Mouse (Mus musculus): Measurements from ENCODE around the gene Gm20683. TPM values are rescaled to one million over a fixed set of nuclear protein-coding genes. Genes with fewer than 3 reads are reported as not detected.

The Gm20683 gene
- polyA plus RNA-seq, 1 experiment: 26.6 TPM

GRCm38 (mm10) chr17:25837533-25837932 is 4.0 kb downstream of the Gm20683 start:
- TF ChIP-seq CTCF (IDR thresholded peaks at IDR 0.05; ENCODE audit: borderline replicate concordance, extremely low read depth, insufficient read depth, insufficient read length): no peak
- TF ChIP-seq POLR2A (IDR thresholded peaks at IDR 0.05; ENCODE audit: borderline replicate concordance, extremely low read depth, insufficient read depth, insufficient read length, poor library complexity, severe bottlenecking): no peak
- DNase-seq (ENCODE audit: low read depth): peak; percentile 74

- peak; percentile 90 for DNase-seq (ENCODE audit: low read depth)
- TF ChIP-seq POLR2A (IDR thresholded peaks at IDR 0.05; ENCODE audit: borderline replicate concordance, extremely low read depth, insufficient read depth, insufficient read length, poor library complexity, severe bottlenecking) (peak; percentile 66; the same call in 1 of the 2 replicates), CTCF (IDR thresholded peaks at IDR 0.05; ENCODE audit: borderline replicate concordance, extremely low read depth, insufficient read depth, insufficient read length) (no peak)
Observed at GRCm38 (mm10) chr17:25837076-25837410, 4.5 kb downstream of the Gm20683 start, which contains the start of gene Rhbdl1. TSS of gene Rhbdl1 (minus strand) at chr17:25837295.

- TF ChIP-seq CTCF (IDR thresholded peaks at IDR 0.05; ENCODE audit: borderline replicate concordance, extremely low read depth, insufficient read depth, insufficient read length): no peak
- TF ChIP-seq POLR2A (IDR thresholded peaks at IDR 0.05; ENCODE audit: borderline replicate concordance, extremely low read depth, insufficient read depth, insufficient read length, poor library complexity, severe bottlenecking): no peak; the same call in 1 of the 2 replicates
- DNase-seq (ENCODE audit: low read depth): no peak
Observed at GRCm38 (mm10) chr17:25836397-25837075, 5.0 kb downstream of the Gm20683 start.

GRCm38 (mm10) chr17:25835816-25836215 is 5.7 kb downstream of the Gm20683 start:
- TF ChIP-seq POLR2A (IDR thresholded peaks at IDR 0.05; ENCODE audit: borderline replicate concordance, extremely low read depth, insufficient read depth, insufficient read length, poor library complexity, severe bottlenecking) (no peak), CTCF (IDR thresholded peaks at IDR 0.05; ENCODE audit: borderline replicate concordance, extremely low read depth, insufficient read depth, insufficient read length) (no peak)
- DNase-seq (ENCODE audit: low read depth): no peak

GRCm38 (mm10) chr17:25835301-25835700 is 6.3 kb downstream of the Gm20683 start:
- DNase-seq (ENCODE audit: low read depth): no peak
- no peak for TF ChIP-seq POLR2A (IDR thresholded peaks at IDR 0.05; ENCODE audit: borderline replicate concordance, extremely low read depth, insufficient read depth, insufficient read length, poor library complexity, severe bottlenecking)
- TF ChIP-seq CTCF (IDR thresholded peaks at IDR 0.05; ENCODE audit: borderline replicate concordance, extremely low read depth, insufficient read depth, insufficient read length): no peak

GRCm38 (mm10) chr17:25834595-25835222 is 6.9 kb downstream of the Gm20683 start:
- no peak for DNase-seq (ENCODE audit: low read depth)
- TF ChIP-seq POLR2A (IDR thresholded peaks at IDR 0.05; ENCODE audit: borderline replicate concordance, extremely low read depth, insufficient read depth, insufficient read length, poor library complexity, severe bottlenecking): no peak
- TF ChIP-seq CTCF (IDR thresholded peaks at IDR 0.05; ENCODE audit: borderline replicate concordance, extremely low read depth, insufficient read depth, insufficient read length): no peak

GRCm38 (mm10) chr17:25833961-25834594 is 7.5 kb downstream of the Gm20683 start:
- TF ChIP-seq POLR2A (IDR thresholded peaks at IDR 0.05; ENCODE audit: borderline replicate concordance, extremely low read depth, insufficient read depth, insufficient read length, poor library complexity, severe bottlenecking) (no peak), CTCF (IDR thresholded peaks at IDR 0.05; ENCODE audit: borderline replicate concordance, extremely low read depth, insufficient read depth, insufficient read length) (no peak)
- no peak for DNase-seq (ENCODE audit: low read depth)

GRCm38 (mm10) chr17:25833291-25833663 is 8.3 kb downstream of the Gm20683 start, which contains the start of gene Stub1:
TSS of gene Stub1 (minus strand) at chr17:25833404.
- TF ChIP-seq POLR2A (IDR thresholded peaks at IDR 0.05; ENCODE audit: borderline replicate concordance, extremely low read depth, insufficient read depth, insufficient read length, poor library complexity, severe bottlenecking): no peak
- no peak for TF ChIP-seq CTCF (IDR thresholded peaks at IDR 0.05; ENCODE audit: borderline replicate concordance, extremely low read depth, insufficient read depth, insufficient read length)
- peak; percentile 93 for DNase-seq (ENCODE audit: low read depth)

GRCm38 (mm10) chr17:25832436-25833290 is 8.9 kb downstream of the Gm20683 start:
- TF ChIP-seq CTCF (IDR thresholded peaks at IDR 0.05; ENCODE audit: borderline replicate concordance, extremely low read depth, insufficient read depth, insufficient read length) (no peak), POLR2A (IDR thresholded peaks at IDR 0.05; ENCODE audit: borderline replicate concordance, extremely low read depth, insufficient read depth, insufficient read length, poor library complexity, severe bottlenecking) (peak; percentile 82)
- DNase-seq (ENCODE audit: low read depth): peak; percentile 99

GRCm38 (mm10) chr17:25831451-25832281 is 9.9 kb downstream of the Gm20683 start:
- no peak for DNase-seq (ENCODE audit: low read depth)

More at GRCm38 (mm10) chr17:25831451-25832281, 9.9 kb downstream of the Gm20683 start:
- no peak for TF ChIP-seq POLR2A (IDR thresholded peaks at IDR 0.05; ENCODE audit: borderline replicate concordance, extremely low read depth, insufficient read depth, insufficient read length, poor library complexity, severe bottlenecking)
- TF ChIP-seq CTCF (IDR thresholded peaks at IDR 0.05; ENCODE audit: borderline replicate concordance, extremely low read depth, insufficient read depth, insufficient read length): no peak

Measured in brain, embryonic 14.5 days (tissue).